Mouse (Mus musculus) hindbrain, embryonic 14.5 days (tissue): ENCODE measurements at regions not wholly inside any gene's neighbourhood (a gene's known extent, or its start where the extent isn't known, plus 50 kb on each side); places are given as distances from the start of the nearest gene placed in this dataset.

Experiments
- ATAC-seq: fragments of 200-750 bp; cut with Nextera tagmentation; 2 replicates; pipeline ENCODE4 v1.8.0; 2017; ENCODE audit warnings: moderate number of reproducible peaks, mild to moderate bottlenecking, moderate TSS enrichment, moderate library complexity; ENCODE audit not compliant: low FRiP score
- DNase-seq: peaks from one replicate; pipeline ENCODE4 v3.0.0-alpha.2; 2015; ENCODE audit warnings: low spot score
- H3K27ac ChIP-seq: fragments of 300-500 bp; sonication (generic); 2 replicates; pipeline ENCODE4 v1.5.1; 2014; ENCODE audit warnings: mild to moderate bottlenecking, moderate library complexity
- H3K27me3 ChIP-seq: fragments of 300-500 bp; sonication (generic); 2 replicates; pipeline ENCODE4 v1.6.1; 2014; ENCODE audit warnings: mild to moderate bottlenecking, low read length, mixed read lengths; ENCODE audit not compliant: control insufficient read depth, insufficient read depth
- H3K36me3 ChIP-seq: fragments of 300-500 bp; sonication (generic); replicated peaks from 2 replicates; pipeline ENCODE4 v1.6.1; 2014; ENCODE audit not compliant: control insufficient read depth, insufficient read depth
- H3K4me1 ChIP-seq: fragments of 300-500 bp; sonication (generic); replicated peaks from 2 replicates; pipeline ENCODE4 v1.6.1; 2014; ENCODE audit warnings: antibody characterized with exemption, low read length, mixed read lengths; ENCODE audit not compliant: control insufficient read depth, insufficient read depth
- H3K4me2 ChIP-seq: fragments of 300-500 bp; sonication (generic); replicated peaks from 2 replicates; pipeline ENCODE4 v1.6.1; 2014; ENCODE audit warnings: mild to moderate bottlenecking, moderate library complexity
- H3K4me3 ChIP-seq: fragments of 300-500 bp; sonication (generic); replicated peaks from 2 replicates; pipeline ENCODE4 v1.5.1; 2014; ENCODE audit warnings: mild to moderate bottlenecking, low read length
- H3K9ac ChIP-seq: fragments of 300-500 bp; sonication (generic); 2 replicates; pipeline ENCODE4 v1.6.1; 2014
- H3K9me3 ChIP-seq: fragments of 300-500 bp; sonication (generic); 2 replicates; pipeline ENCODE4 v1.6.1; 2016; ENCODE audit warnings: low read length; ENCODE audit not compliant: control insufficient read depth
- WGBS: fragments of 180-500 bp; shearing (Covaris S2); extraction: QIAGEN DNeasy Blood & Tissue Kit; methylation state at CpG from one replicate; pipeline ENCODE4 v1.1.7; 2014; 5-methylcytosine and 5-hydroxymethylcytosine counted together

- ATAC-seq (no peak), DNase-seq (no peak)
- H3K27me3 ChIP-seq = no peaks in the 10 kb centered on the region
- no peak overlapping the region for H3K4me2 ChIP-seq
- H3K9me3 ChIP-seq = no peaks in the 10 kb centered on the region
- no peak overlapping the region for H3K27ac ChIP-seq
- H3K4me3 ChIP-seq = no peak overlapping the region
- WGBS = 85% methylated on average over 3 of the region's 3 CpGs
- no peaks in the 10 kb centered on the region for H3K36me3 ChIP-seq
- no peak overlapping the region for H3K9ac ChIP-seq
- no peaks in the 10 kb centered on the region for H3K4me1 ChIP-seq
Measured at GRCm38 (mm10) chr7:83429929-83430556, 154.7 kb upstream of the Tmc3 start.

DNA sequence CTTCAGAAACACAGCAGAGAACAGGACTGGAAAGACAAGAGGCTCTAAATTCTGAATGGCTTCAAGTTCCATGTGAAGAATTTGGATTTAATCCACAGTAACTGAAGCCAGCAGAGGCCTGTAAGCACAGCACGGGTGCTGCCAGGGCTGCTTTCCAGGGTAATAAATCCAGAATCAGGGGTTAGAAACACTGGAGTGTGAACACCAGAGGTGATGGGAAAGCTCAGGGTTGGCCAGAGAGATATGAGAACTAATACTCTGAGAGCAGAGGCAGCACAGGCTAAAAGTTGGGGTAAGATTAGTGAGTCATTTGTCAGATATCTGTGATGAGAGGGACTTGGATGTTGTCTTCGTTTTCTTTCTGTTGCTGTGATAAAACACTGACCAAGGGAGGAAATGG is 153.6 kb upstream of the Tmc3 start:
- no peaks in the 10 kb centered on the region for H3K9me3 ChIP-seq
- H3K4me3 ChIP-seq = no peak overlapping the region
- DNase-seq (no peak), ATAC-seq (no peak)
- H3K9ac ChIP-seq = no peak overlapping the region
- WGBS = 72% methylated on average over 2 of the region's 2 CpGs
- no peaks in the 10 kb centered on the region for H3K4me1 ChIP-seq
- no peak overlapping the region for H3K4me2 ChIP-seq
- H3K36me3 ChIP-seq = no peaks in the 10 kb centered on the region
- no peaks in the 10 kb centered on the region for H3K27me3 ChIP-seq
- H3K27ac ChIP-seq = no peak overlapping the region

GRCm38 (mm10) chr7:83432843-83433242 is 151.9 kb upstream of the Tmc3 start:
- Histone ChIP-seq H3K4me3 (no peak overlapping the region), H3K9me3 (no peaks in the 10 kb centered on the region), H3K27ac (no peak overlapping the region), H3K36me3 (no peaks in the 10 kb centered on the region), H3K4me2 (no peak overlapping the region), H3K9ac (no peak overlapping the region), H3K4me1 (no peaks in the 10 kb centered on the region), H3K27me3 (no peaks in the 10 kb centered on the region)
- no peak for ATAC-seq
- WGBS = 93% methylated on average over 1 of the region's 1 CpGs
- DNase-seq = no peak

GRCm38 (mm10) chr7:83433959-83434715 is 150.6 kb upstream of the Tmc3 start:
- Histone ChIP-seq H3K27me3 (no peaks in the 10 kb centered on the region), H3K4me3 (no peak overlapping the region), H3K9ac (no peak overlapping the region), H3K36me3 (no peaks in the 10 kb centered on the region), H3K27ac (no peak overlapping the region), H3K9me3 (no peaks in the 10 kb centered on the region), H3K4me2 (no peak overlapping the region), H3K4me1 (no peaks in the 10 kb centered on the region)
- no peak for ATAC-seq
- DNase-seq = no peak
- 15% methylated on average over 5 of the region's 5 CpGs for whole genome bisulfite sequencing

- no peak for ATAC-seq
- no peak for DNase-seq
- Histone ChIP-seq H3K27me3 (no peaks in the 10 kb centered on the region), H3K36me3 (no peaks in the 10 kb centered on the region), H3K4me1 (no peaks in the 10 kb centered on the region), H3K4me2 (no peak overlapping the region), H3K27ac (no peak overlapping the region), H3K9ac (no peak overlapping the region), H3K9me3 (no peaks in the 10 kb centered on the region), H3K4me3 (no peak overlapping the region)
- 66% methylated on average over 7 of the region's 7 CpGs for WGBS
Measured at GRCm38 (mm10) chr7:83438538-83439393, 146.0 kb upstream of the Tmc3 start.

GRCm38 (mm10) chr7:83443596-83444278 is 141.0 kb upstream of the Tmc3 start:
- peak; percentile 34; the same call in 1 of the 2 replicates for ATAC-seq
- Histone ChIP-seq H3K9me3 (no peaks in the 10 kb centered on the region), H3K4me3 (no peak overlapping the region), H3K27me3 (no peaks in the 10 kb centered on the region), H3K36me3 (no peaks in the 10 kb centered on the region), H3K4me2 (no peak overlapping the region), H3K9ac (no peak overlapping the region), H3K27ac (no peak overlapping the region; the same call in 1 of the 2 replicates), H3K4me1 (no peaks in the 10 kb centered on the region)
- WGBS = 29% methylated on average over 16 of the region's 16 CpGs
- peak; percentile 36 for DNase-seq

DNA sequence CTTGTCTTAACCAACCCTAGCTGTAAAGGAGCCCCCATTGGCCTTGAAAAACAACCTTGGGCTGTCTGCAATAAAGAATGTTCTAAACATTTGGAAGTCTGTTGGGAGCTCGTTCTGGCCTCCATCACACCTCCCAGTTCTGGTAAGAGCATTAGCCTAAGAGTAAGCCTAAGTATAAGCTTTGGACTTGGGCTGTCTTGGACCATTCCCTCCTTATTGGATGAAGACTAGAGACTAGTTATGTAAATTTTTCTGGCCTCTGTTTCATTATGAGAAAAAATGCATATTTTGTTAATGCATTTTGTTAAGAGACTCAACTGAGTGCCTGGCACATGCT is 140.5 kb upstream of the Tmc3 start:
- no peaks in the 10 kb centered on the region for H3K27me3 ChIP-seq
- H3K4me3 ChIP-seq = no peak overlapping the region
- ATAC-seq = no peak
- H3K36me3 ChIP-seq = no peaks in the 10 kb centered on the region
- no peaks in the 10 kb centered on the region for H3K9me3 ChIP-seq
- 56% methylated on average over 1 of the region's 1 CpGs for WGBS
- DNase-seq = no peak
- no peak overlapping the region for H3K9ac ChIP-seq
- no peaks in the 10 kb centered on the region for H3K4me1 ChIP-seq
- no peak overlapping the region; the same call in 1 of the 2 replicates for H3K27ac ChIP-seq
- H3K4me2 ChIP-seq = no peak overlapping the region

DNA sequence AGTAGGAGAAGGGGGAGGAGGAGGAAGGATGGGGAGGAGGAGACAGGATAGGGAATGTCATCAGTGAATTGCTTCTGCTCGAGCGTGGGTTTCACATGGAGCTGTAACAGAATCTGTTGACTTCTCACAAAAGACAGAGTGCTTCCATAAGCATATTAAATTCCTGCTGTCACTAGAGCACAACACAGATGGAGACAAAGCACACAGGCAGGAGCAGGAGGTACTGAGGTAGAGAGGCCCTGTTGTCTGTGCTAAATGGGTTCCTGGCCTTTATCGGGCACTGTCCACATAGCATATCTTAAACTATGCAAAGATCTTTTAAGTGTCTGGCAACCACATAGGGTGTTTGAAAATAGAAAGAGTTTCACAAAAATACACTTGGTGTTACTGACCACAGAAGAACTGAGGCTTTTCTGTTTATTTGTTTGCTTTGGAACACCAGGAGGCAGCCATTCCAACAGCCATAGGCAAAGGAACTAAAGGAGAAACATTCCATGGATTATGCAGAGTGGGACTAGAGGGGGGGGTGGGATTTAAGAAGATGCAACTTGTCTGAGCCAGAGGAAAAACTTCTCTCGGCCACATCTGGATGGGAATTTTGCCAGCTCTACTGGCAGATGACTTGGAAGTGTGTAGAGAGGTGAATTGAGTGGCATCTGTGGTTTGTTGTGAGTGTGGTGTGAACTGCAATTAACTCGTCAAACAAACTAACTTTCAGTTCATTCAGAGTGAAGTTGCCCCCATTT is 139.4 kb upstream of the Tmc3 start:
- H3K9ac ChIP-seq = no peak overlapping the region
- no peaks in the 10 kb centered on the region for H3K36me3 ChIP-seq
- H3K27me3 ChIP-seq = no peaks in the 10 kb centered on the region
- no peaks in the 10 kb centered on the region for H3K9me3 ChIP-seq
- WGBS = 49% methylated on average over 5 of the region's 5 CpGs
- DNase-seq (no peak), ATAC-seq (no peak)
- peaks cover 1% of the 10 kb centered on the region; the same call in 1 of the 2 replicates for H3K4me1 ChIP-seq
- no peak overlapping the region for H3K27ac ChIP-seq
- no peak overlapping the region for H3K4me3 ChIP-seq
- H3K4me2 ChIP-seq = no peak overlapping the region
